Mouse (Mus musculus): ENCODE data around the gene Aldh3a2. TPM values are rescaled to one million over a fixed set of nuclear protein-coding genes. Genes with fewer than 3 reads are reported as not detected.
"Not testable (repeated sequence)": the region's sequence is repeated elsewhere in the genome, so short reads cannot be mapped to it uniquely, and the experiment has no call there.

The Aldh3a2 gene
- total and polyA plus RNA-seq, 3 experiments: 19.5 to 28.4 (median 26.3) TPM

- H3K4me1 ChIP-seq (ENCODE audit: control insufficient read depth in 1 of 2, insufficient read depth in 2 of 2): peaks cover 9 to 50% of the 10 kb centered on the region in 2 experiments
- dilution Hi-C loops (cut with MboI; ENCODE audit: extremely low pct_ligation_motif_present, extremely low pct_unique_long_range_greater_than_20kb, low sequenced_read_pairs); in situ Hi-C loops (cut with MboI; ENCODE audit: low pct_ligation_motif_present, low pct_unique_long_range_greater_than_20kb, low sequenced_read_pairs); H3K9me3 ChIP-seq (replicated peaks; ENCODE audit: low read length); H3K27ac ChIP-seq (ENCODE audit: insufficient read depth, low read depth); H3K27me3 ChIP-seq (replicated peaks); DNase-seq (ENCODE audit: extremely low read depth): not testable (repeated sequence)
- peak overlapping the region; percentile 10 for H3K9ac ChIP-seq (ENCODE audit: insufficient read depth, low read depth)
- H3K4me2 ChIP-seq (ENCODE audit: insufficient read depth, low read depth, poor library complexity, severe bottlenecking): peak overlapping the region; percentile 91
- H3K4me3 ChIP-seq (replicated peaks in 1 of 3; ENCODE audit: low read depth in 2 of 3, low read length in 2 of 3, poor library complexity in 1 of 3): peak overlapping the region in 2 of 3 experiments; percentile 92 to 97
- peak; percentile 53; the same call in 1 of the 2 replicates for TF ChIP-seq TBP (conservative IDR thresholded peaks at IDR 0.05; ENCODE audit: low read depth, low read length)
- peaks cover 48% of the 10 kb centered on the region for H3K79me2 ChIP-seq (replicated peaks; ENCODE audit: control insufficient read depth, extremely low read depth, insufficient read depth, poor library complexity, severe bottlenecking)
- H3K36me3 ChIP-seq (replicated peaks in 1 of 2; ENCODE audit: control insufficient read depth in 1 of 2, insufficient read depth in 1 of 2, low read length in 1 of 2): peaks cover 0 to 30% of the 10 kb centered on the region in 2 experiments
Measured at GRCm38 (mm10) chr11:61173477-61173876, 93.8 kb downstream of the Aldh3a2 start.

Other genes starting within 250 kb of the Aldh3a2 start
- not detected in 2 replicates for gene Kcnj12, start 244.9 kb downstream of the Aldh3a2 start, total RNA-seq (2012; rRNA removed)
- not detected in 2 replicates for gene Kcnj12, start 244.9 kb downstream of the Aldh3a2 start, total RNA-seq (2014; rRNA removed)
- not detected in 2 replicates for gene Kcnj12, start 244.9 kb downstream of the Aldh3a2 start, polyA plus RNA-seq (2012; ENCODE audit: insufficient read length, low read depth)
- gene Tnfrsf13b, start 140.7 kb downstream of the Aldh3a2 start, total RNA-seq (2012; rRNA removed): 260 and 365 TPM in 2 replicates
- gene Tnfrsf13b, start 140.7 kb downstream of the Aldh3a2 start, total RNA-seq (2014; rRNA removed): 338 and 355 TPM in 2 replicates
- 299 and 356 TPM in 2 replicates for gene Tnfrsf13b, start 140.7 kb downstream of the Aldh3a2 start, polyA plus RNA-seq (2012; ENCODE audit: insufficient read length, low read depth)
- gene Usp22, start 92.4 kb downstream of the Aldh3a2 start, total RNA-seq (2012; rRNA removed): 56.7 and 65.3 TPM in 2 replicates
- 51.9 and 54.7 TPM in 2 replicates for gene Usp22, start 92.4 kb downstream of the Aldh3a2 start, total RNA-seq (2014; rRNA removed)
- 38.9 and 48.1 TPM in 2 replicates for gene Usp22, start 92.4 kb downstream of the Aldh3a2 start, polyA plus RNA-seq (2012; ENCODE audit: insufficient read length, low read depth)
- gene Aldh3a1, start 59.9 kb downstream of the Aldh3a2 start, total RNA-seq (2012; rRNA removed): 0.25 and 0.29 TPM in 2 replicates
- 0.12 TPM in 1 of 2 replicates, not detected in the other for gene Aldh3a1, start 59.9 kb downstream of the Aldh3a2 start, total RNA-seq (2014; rRNA removed)
- 0.13 TPM in 1 of 2 replicates, not detected in the other for gene Aldh3a1, start 59.9 kb downstream of the Aldh3a2 start, polyA plus RNA-seq (2012; ENCODE audit: insufficient read length, low read depth)
- 0.38 and 0.68 TPM in 2 replicates for gene Slc47a2, start 75.4 kb upstream of the Aldh3a2 start, total RNA-seq (2012; rRNA removed)
- 0.08 and 0.24 TPM in 2 replicates for gene Slc47a2, start 75.4 kb upstream of the Aldh3a2 start, total RNA-seq (2014; rRNA removed)
- gene Slc47a2, start 75.4 kb upstream of the Aldh3a2 start, polyA plus RNA-seq (2012; ENCODE audit: insufficient read length, low read depth): 0.37 and 0.39 TPM in 2 replicates
- 31.4 and 46.4 TPM in 2 replicates for gene Slc47a1, start 110.9 kb upstream of the Aldh3a2 start, total RNA-seq (2012; rRNA removed)
- gene Slc47a1, start 110.9 kb upstream of the Aldh3a2 start, total RNA-seq (2014; rRNA removed): 24.3 and 26.2 TPM in 2 replicates
- 29.3 and 30.3 TPM in 2 replicates for gene Slc47a1, start 110.9 kb upstream of the Aldh3a2 start, polyA plus RNA-seq (2012; ENCODE audit: insufficient read length, low read depth)
- not detected in 2 replicates for gene Rnf112, start 186.7 kb upstream of the Aldh3a2 start, total RNA-seq (2012; rRNA removed)
- gene Rnf112, start 186.7 kb upstream of the Aldh3a2 start, total RNA-seq (2014; rRNA removed): not detected in 2 replicates
- not detected in 2 replicates for gene Rnf112, start 186.7 kb upstream of the Aldh3a2 start, polyA plus RNA-seq (2012; ENCODE audit: insufficient read length, low read depth)
- not detected in 2 replicates for gene Mfap4, start 218.0 kb upstream of the Aldh3a2 start, total RNA-seq (2012; rRNA removed)
- gene Mfap4, start 218.0 kb upstream of the Aldh3a2 start, total RNA-seq (2014; rRNA removed): not detected in 2 replicates
- not detected in 2 replicates for gene Mfap4, start 218.0 kb upstream of the Aldh3a2 start, polyA plus RNA-seq (2012; ENCODE audit: insufficient read length, low read depth)
- gene Mapk7, start 226.9 kb upstream of the Aldh3a2 start, total RNA-seq (2012; rRNA removed): 12.2 and 12.7 TPM in 2 replicates
- 5.1 and 6.3 TPM in 2 replicates for gene Mapk7, start 226.9 kb upstream of the Aldh3a2 start, total RNA-seq (2014; rRNA removed)
- gene Mapk7, start 226.9 kb upstream of the Aldh3a2 start, polyA plus RNA-seq (2012; ENCODE audit: insufficient read length, low read depth): 18.8 and 21.6 TPM in 2 replicates
- gene B9d1, start 237.7 kb upstream of the Aldh3a2 start, total RNA-seq (2012; rRNA removed): 51.1 and 62.9 TPM in 2 replicates
- 19.2 and 24.2 TPM in 2 replicates for gene B9d1, start 237.7 kb upstream of the Aldh3a2 start, total RNA-seq (2014; rRNA removed)
- gene B9d1, start 237.7 kb upstream of the Aldh3a2 start, polyA plus RNA-seq (2012; ENCODE audit: insufficient read length, low read depth): 26.2 and 31.0 TPM in 2 replicates